Mouse (Mus musculus): ENCODE data around the gene Rhox4e.
"Not testable (repeated sequence)": the region's sequence is repeated elsewhere in the genome, so short reads cannot be mapped to it uniquely, and the experiment has no call there.

Gene Rhox4e

GRCm38 (mm10) chrX:37557112-37557511 is at the start of gene Rhox4e:
TSS of gene Rhox4e (plus strand) at chrX:37557412.
- DNase-seq (ENCODE audit: low spot score in 2 of 2) = not testable (repeated sequence)

GRCm38 (mm10) chrX:37514059-37514458 is 43.2 kb upstream of the Rhox4e start, which contains the start of gene Rhox4d:
TSS of gene Rhox4d (plus strand) at chrX:37514359.
- DNase-seq (ENCODE audit: low spot score in 2 of 2) = not testable (repeated sequence)

DNA sequence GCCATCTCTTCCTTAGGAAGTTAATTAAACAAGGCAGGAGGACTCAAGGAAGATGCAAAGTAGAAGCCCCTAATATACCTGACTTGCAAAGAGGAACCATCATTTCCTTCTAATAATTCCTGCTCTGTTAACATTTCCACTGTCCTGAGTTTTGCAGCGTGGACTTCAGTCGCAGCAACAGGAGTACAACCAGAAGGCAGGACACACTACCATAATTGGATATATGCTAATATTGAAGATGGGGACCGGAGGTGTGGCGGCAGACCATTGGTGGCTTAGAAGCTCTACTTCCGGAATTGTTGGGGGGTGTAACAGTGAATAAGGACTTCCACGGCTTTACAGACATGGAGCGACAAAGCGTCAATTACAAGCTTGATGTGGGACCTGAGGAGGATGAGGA is 27.1 kb upstream of the Rhox4e start, which contains the start of gene Rhox2e:
Gene Rhox2e (plus strand): TSS at position 301 of the 400 bp plus-strand sequence.
- DNase-seq (ENCODE audit: low spot score in 2 of 2) = not testable (repeated sequence)

DNA sequence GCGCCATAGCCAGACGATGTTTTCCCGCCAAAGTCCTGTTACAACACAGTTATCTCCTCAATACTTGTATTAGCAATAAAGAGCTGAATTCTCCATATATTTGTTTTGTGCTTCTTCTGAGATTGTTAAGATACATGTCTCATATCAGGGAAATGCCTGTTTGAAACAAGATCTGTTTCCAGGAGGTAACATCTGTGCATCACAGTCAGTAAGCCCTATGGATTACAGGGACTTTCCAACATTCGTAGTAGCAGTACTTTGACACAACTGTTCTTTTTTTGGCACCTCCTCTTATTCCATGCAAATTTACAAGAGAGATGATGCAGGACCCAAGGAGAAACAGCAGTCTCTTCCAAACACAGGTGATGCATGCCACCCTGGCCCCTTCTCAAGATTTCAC is 15.5 kb upstream of the Rhox4e start, which contains the start of gene Rhox3e:
Gene Rhox3e (plus strand): TSS at position 301 of the 400 bp plus-strand sequence.
- DNase-seq (ENCODE audit: low spot score in 2 of 2) = not testable (repeated sequence)

DNA sequence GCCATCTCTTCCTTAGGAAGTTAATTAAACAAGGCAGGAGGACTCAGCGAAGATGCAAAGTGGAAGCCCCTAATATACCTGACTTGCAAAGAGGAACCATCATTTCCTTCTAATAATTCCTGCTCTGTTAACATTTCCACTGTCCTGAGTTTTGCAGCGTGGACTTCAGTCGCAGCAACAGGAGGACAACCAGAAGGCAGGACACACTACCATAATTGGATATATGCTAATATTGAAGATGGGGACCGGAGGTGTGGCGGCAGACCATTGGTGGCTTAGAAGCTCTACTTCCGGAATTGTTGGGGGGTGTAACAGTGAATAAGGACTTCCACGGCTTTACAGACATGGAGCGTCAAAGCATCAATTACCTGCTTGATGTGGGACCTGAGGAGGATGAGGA is 13.9 kb downstream of the Rhox4e start, which contains the start of gene Rhox2f:
Gene Rhox2f (plus strand): TSS at position 301 of the 400 bp plus-strand sequence.
- DNase-seq (ENCODE audit: low spot score in 2 of 2) = not testable (repeated sequence)

DNA sequence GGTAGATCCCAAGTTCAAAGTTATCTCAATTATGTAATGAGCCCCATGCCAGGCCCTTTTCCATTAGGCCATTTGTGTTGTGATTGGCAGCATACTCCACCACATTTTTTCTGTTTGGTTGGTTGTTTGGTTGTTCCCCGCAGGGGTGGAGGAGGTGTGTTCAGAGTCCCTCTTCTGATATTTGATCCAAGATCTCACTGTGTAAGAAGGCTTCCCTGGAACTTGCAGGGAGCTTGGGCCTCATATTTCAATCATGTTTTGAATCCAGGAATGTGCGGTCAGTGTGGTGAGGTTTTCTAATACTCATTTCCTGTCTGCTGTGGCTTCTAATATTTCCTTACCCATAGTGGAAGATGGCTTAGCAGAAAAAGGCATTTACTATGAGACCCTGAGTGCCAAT is 15.4 kb downstream of the Rhox4e start:
- not testable (repeated sequence) for DNase-seq (ENCODE audit: low spot score in 2 of 2)

- not testable (repeated sequence) for DNase-seq (ENCODE audit: low spot score in 2 of 2)
Observed at GRCm38 (mm10) chrX:37580692-37581091, 23.5 kb downstream of the Rhox4e start, which contains the start of gene Rhox3f. TSS of gene Rhox3f (plus strand) at chrX:37580992.

DNA sequence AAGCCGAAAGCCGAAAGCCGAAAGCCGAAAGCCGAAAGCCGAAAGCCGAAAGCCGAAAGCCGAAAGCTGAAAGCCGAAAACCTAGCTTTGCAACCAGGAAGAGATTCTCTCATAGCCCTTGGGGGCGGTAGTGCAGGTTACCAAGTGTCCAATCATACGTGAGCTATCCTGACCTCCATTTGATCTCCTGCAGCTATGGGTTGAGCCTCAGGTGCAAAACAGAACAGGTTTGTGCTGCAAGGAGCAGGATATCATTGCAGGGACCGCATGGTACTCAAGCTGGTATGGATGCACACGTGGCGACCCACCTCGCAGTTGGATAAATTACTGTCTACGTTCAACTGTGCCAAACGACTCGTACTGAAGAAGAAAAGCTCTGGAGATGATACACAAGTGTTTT is 50.4 kb downstream of the Rhox4e start, which contains the start of gene Rhox4f:
Gene Rhox4f (minus strand): TSS at position 101 of the 400 bp plus-strand sequence.
- not testable (repeated sequence) for DNase-seq (ENCODE audit: low spot score in 2 of 2)

Data from frontal cortex, postnatal 10 days (tissue).